Mouse (Mus musculus): ENCODE data around the gene Msmp. TPM values are rescaled to one million over a fixed set of nuclear protein-coding genes. Genes with fewer than 3 reads are reported as not detected.
A peak's percentile ranks its signal among the peaks of the same experiment; 100 is the strongest.
"Not testable (repeated sequence)": the region's sequence is repeated elsewhere in the genome, so short reads cannot be mapped to it uniquely, and the experiment has no call there.

Gene Msmp
- total RNA-seq, 2 experiments from 2014 or later, result not detected

GRCm38 (mm10) chr4:43596597-43596996 lies 12.3 kb upstream of the Msmp start:
- not testable (repeated sequence) for DNase-seq (ENCODE audit: low spot score in 2 of 2)

GRCm38 (mm10) chr4:43593453-43593852 lies 9.2 kb upstream of the Msmp start:
- DNase-seq (ENCODE audit: low spot score in 2 of 2), result no peak

GRCm38 (mm10) chr4:43591961-43592360 lies 7.7 kb upstream of the Msmp start:
- DNase-seq (ENCODE audit: low spot score in 2 of 2), result no peak

- no peak for DNase-seq (ENCODE audit: low spot score in 2 of 2)
Observed at GRCm38 (mm10) chr4:43591543-43591942, 7.2 kb upstream of the Msmp start.

- no peak for DNase-seq (ENCODE audit: low spot score in 2 of 2)
Observed at GRCm38 (mm10) chr4:43587681-43588080, 3.4 kb upstream of the Msmp start.

GRCm38 (mm10) chr4:43586411-43586810 lies 2.1 kb upstream of the Msmp start:
- no peak for DNase-seq (ENCODE audit: low spot score in 2 of 2)

- no peak for DNase-seq (ENCODE audit: low spot score in 2 of 2)
Observed at GRCm38 (mm10) chr4:43585682-43586081, 1.4 kb upstream of the Msmp start.

- DNase-seq (ENCODE audit: low spot score in 2 of 2), result no peak
Observed at GRCm38 (mm10) chr4:43583421-43583820, 873 bp downstream of the Msmp start.

GRCm38 (mm10) chr4:43582241-43582640 lies 2.1 kb downstream of the Msmp start:
- DNase-seq (ENCODE audit: low spot score in 2 of 2), result no peak

GRCm38 (mm10) chr4:43581381-43581780 lies 2.9 kb downstream of the Msmp start:
- no peak for DNase-seq (ENCODE audit: low spot score in 2 of 2)

GRCm38 (mm10) chr4:43580721-43581120 lies 3.6 kb downstream of the Msmp start:
- DNase-seq (ENCODE audit: low spot score in 2 of 2), result no peak

- no peak for DNase-seq (ENCODE audit: low spot score in 2 of 2)
Observed at GRCm38 (mm10) chr4:43579731-43580130, 4.6 kb downstream of the Msmp start.

- DNase-seq (ENCODE audit: low spot score in 2 of 2), result no peak
Observed at GRCm38 (mm10) chr4:43579256-43579655, 5.0 kb downstream of the Msmp start.

- DNase-seq (ENCODE audit: low spot score in 2 of 2), result peak; percentile 82 to 86
Observed at GRCm38 (mm10) chr4:43578376-43579204, 5.7 kb downstream of the Msmp start, which contains the start of the genes Rgp1 and Gba2. Rgp1 (plus strand) TSS chr4:43578715. Gba2 (minus strand) TSS chr4:43578873.

GRCm38 (mm10) chr4:43577237-43577881 lies 6.9 kb downstream of the Msmp start:
- DNase-seq (ENCODE audit: low spot score in 2 of 2), result no peak

- DNase-seq (ENCODE audit: low spot score in 2 of 2), result no peak
Observed at GRCm38 (mm10) chr4:43575356-43575755, 8.9 kb downstream of the Msmp start.

GRCm38 (mm10) chr4:43573561-43573960 lies 10.7 kb downstream of the Msmp start:
- DNase-seq (ENCODE audit: low spot score in 2 of 2), result no peak

GRCm38 (mm10) chr4:43571395-43572045 lies 12.8 kb downstream of the Msmp start:
- DNase-seq (ENCODE audit: low spot score in 2 of 2), result no peak

GRCm38 (mm10) chr4:43567140-43567539 lies 17.2 kb downstream of the Msmp start:
- DNase-seq (ENCODE audit: low spot score in 2 of 2), result no peak

- no peak for DNase-seq (ENCODE audit: low spot score in 2 of 2)
Observed at GRCm38 (mm10) chr4:43564231-43564630, 20.1 kb downstream of the Msmp start.

GRCm38 (mm10) chr4:43563601-43563875 lies 20.8 kb downstream of the Msmp start:
- no peak for DNase-seq (ENCODE audit: low spot score in 2 of 2)
